Mouse (Mus musculus): ENCODE measurements around the gene Cbfb.
A peak's percentile ranks its signal among the peaks of the same experiment; 100 is the strongest.
"Not testable (repeated sequence)": the region's sequence is repeated elsewhere in the genome, so short reads cannot be mapped to it uniquely, and the experiment has no call there.

Gene Cbfb

DNA sequence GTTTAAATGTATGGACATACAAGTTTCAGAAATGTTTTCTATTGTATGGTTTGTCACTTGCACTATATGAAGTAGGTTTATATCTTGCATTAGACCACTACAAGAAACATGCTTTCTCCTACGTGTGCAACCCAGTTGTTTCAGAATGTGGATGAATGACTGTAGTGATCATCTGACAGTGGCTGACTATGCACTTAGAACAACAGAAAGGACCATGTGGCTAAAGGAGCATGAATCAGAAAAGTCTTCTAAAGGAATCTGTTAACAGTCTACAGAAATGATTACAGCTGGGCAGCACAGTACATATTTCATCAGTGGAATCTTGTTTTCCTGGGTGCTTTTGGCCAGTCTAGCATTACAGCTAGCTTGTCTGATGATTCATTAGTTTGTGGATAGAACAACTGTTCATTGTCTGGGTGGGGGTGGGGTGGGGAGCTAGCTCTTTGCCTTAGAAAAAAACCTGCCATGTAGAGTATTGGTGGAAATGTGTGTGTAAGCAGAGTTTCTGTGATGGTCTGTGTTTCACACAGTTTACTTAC lies 16.1 kb downstream of the Cbfb start:
- no peak for DNase-seq

DNA sequence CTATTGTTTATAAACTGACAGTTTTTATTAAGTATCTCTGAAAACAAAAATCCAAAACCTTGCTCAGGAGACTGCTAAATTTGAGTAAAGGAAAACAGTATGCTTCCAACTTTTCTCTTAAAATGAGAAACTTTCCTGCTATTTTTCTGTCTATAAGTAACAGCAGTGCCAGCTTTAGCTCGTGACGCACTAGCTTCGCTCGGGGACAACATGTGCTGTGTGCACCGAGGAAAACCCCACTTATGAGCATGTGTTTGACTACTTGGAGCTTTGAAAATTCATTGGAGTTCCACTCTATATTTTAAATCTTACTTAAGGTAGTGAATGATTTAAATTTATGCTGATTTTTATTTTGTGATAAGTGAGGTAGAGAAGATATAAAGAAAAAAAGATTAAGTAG lies 21.7 kb downstream of the Cbfb start:
- no peak for DNase-seq

DNA sequence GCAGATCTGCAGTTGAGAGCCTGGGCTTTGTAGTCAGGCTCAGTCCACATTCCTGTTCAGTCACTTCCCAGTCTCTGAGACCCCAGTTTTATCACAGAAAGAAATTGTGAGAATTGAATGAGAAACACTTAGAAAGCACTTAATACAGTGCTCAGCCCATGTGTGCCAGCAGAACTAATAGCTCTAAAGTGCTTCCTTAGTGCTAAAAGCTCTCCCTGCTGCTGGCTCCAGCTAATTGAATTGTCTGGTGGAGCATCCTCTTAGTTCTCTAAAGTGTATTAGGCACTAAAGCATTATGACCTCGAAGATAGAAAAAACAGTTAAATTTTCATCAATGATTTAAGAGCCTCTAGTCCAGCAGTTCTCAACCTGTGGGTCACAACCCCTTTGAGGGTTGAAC lies 35.3 kb downstream of the Cbfb start:
- no peak for DNase-seq

DNA sequence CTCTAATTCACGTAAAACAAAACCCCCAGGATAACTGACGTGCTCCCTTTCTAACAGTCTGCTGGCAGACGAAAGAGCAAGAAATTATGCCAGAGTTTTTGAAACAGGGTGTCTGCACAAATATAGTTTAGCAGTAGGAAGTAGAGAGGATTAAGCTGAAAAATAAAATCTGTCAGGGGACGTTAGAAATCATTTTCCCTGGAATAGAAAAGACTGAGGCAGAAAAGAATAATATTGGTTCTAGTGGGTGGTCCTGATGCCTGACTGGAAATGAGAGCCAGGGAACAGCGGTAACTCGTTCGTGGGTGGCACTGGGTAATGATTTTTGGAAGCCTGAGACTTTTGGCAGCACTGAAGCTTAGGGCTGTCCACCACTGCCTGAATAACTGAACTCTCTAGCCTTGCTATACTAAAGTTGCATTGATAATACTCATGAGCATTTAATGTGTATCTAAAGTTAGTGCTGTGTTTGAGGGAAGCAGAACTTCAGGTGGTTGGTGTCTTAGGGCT lies 36.3 kb downstream of the Cbfb start:
- no peak for DNase-seq

DNA sequence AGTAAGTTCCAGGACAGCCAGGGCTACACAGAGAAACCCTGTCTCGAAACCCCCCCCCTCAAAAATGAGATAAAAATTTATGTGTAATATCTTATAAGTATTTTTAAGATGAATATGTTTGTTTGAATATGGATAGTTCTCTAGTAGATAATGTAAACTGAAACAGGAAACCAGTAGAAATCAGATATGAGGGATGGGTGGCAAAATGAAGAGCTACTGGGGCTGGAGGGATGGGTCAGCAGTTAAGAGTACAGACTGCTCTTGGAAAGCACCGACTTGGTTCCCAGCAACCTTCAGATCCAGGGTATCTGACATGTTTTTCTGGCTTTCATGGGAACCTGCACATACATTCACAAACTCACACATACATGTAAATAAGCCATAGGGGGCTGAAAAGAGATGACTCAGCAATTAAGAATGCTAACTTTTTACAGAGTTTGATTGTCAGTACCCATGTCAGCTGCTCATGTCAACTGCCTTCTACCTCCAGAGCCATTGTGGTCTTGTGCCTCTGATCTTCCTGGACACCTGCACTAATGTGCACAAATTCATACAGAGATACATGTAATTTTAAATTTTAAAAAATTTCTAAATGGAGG lies 37.3 kb downstream of the Cbfb start:
- DNase-seq = no peak

DNA sequence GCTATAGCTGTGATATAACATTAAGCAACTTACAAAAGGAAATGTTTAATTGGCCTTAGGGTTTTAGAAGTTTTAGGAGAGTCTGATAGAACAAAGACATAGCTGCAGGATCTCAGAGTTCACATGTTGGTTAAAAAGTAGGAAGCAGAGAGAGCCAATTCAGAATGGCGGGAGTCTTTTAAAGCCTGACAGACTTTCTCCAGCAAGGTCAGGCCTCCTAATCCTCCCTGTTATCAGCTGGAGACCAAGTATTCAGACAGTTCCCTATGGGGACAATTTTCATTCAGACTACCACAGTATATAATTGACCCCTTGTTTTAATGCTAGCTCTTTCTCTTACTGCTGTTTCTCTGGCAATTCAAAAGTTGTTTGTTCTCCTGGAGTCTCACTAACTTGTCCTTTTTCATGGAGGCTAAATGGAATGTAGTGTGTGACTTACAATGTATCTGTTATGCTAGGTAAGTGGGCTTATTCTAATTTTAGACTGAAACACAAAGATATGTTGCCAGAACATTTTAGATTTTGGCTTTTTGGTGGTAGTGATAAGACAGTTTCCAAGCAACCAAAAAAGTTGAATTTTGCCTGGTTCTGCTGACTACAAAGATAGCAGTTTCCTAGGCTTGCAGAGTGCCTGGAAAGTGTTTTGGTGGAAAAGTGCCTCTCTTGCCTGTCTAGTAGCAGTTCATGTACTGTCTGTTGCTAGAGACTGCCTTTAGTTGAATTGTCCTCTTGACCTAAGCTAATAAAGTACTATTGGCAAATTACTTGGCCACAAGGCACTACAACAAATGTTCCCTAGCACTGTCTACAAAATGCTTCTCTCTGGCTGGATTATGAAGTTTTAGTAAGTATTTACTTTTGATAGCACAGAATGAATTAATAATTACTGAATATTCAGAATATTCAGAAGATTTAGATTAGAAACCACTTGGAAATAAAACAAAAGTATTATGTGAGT lies 39.0 kb downstream of the Cbfb start:
- no peak for DNase-seq

DNA sequence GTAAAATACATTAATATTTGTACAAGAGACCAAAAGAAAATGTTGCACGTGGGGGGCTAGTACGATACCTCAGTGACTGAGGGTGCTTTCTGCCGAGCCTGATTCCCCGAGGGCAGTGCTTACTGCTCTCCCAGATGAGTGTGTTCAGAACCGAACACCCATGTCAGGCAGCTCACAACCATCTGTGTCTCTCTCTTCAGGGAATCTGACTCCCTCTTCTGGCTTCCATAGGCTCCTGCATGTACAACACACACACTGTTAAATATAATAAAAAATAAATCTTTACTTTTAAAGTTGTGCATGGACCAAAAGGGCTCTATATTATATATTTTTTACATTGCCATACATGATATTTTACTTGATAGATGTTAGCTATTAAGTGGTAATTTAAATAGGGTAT lies 43.6 kb downstream of the Cbfb start:
- no peak for DNase-seq

DNA sequence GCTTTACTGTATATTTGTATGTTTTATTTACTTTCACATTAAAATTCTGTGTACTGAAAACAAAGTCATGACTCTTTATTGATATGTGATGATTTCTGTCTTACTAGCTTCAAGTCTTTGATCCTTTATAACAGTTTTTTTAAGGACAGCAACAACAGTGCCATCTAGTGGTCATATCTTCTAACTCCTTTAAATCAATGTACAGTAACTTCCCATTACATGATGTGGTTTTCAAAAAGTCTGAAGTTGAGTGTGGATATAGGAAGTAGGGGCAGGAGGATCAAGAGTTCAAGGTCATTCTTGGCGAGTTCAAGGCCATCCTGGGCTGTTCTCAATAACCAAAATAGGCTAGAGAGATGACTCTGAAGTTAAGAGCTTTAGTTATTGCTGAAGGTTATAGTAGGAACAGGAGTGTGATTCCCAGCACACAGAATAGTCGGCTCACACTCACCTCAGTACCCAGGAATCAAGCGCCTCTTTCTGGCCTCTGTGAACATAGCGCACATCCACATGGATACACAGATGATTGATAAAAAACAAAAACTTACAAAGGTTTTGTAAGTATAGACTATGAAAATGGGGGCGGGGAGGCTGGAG lies 47.5 kb downstream of the Cbfb start:
- no peak for DNase-seq

DNA sequence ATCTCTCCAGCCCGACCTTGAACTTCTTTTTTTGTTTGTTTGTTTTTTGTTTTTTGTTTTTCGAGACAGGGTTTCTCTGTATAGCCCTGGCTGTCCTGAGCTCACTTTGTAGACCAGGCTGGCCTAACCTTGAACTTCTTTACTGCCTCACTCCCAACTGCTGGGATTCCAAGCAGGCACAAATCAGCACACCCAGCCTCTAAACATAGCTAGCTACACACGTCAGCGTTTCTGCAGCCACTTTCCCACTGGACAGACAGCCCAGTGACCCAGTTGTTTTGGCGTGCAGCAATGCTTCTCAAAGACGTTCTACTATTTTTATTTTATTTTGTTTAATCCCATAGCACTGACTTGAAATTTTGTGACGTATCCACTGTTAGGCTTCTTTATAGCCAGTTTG lies 53.4 kb downstream of the Cbfb start:
- no peak for DNase-seq

DNA sequence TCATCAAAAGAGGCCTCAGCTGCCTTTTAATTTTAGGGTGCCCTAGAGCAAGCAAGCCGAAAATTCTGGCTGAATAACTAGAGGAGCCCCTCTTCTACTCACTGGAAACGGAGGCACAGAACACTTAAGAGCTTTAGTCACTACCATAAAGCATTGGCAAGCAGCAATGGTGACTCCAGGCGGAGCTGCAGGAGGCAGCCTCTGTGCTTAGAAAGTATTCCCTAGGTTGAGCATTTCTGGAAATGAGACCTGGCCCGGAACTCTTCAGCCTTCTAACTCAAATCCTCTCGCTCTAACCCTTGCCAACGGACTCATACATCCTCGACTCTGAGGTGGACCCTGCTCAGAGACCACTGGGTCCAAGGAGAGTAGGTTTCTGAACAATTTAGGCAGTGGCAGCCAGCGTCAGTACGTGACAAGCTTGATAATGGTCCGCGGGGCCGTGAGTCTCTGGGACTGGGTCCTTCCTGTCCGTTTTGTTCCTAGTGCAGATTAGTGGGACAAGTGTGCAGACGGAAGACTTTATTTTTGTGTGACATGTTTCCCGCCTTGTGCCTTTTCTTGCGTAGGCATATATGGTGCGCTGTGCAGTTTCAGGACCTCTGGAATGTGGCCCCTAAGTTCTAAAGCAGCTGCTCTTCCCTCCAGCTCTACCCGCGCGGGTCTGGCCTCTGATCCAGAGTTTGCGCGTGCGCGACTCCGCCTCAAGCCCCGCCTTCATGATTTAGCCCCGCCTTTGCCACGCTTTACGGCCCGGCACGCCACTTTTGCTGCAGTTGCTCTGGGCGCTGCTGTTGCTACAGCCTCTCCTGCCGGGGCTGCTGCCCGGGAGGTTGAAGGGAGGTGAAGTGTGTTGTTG lies 54.2 kb downstream of the Cbfb start, which contains the start of gene D230025D16Rik:
Gene D230025D16Rik, plus strand, starts transcription at position 733 of the 859 bp plus-strand sequence.
- peak; percentile 98 for DNase-seq

DNA sequence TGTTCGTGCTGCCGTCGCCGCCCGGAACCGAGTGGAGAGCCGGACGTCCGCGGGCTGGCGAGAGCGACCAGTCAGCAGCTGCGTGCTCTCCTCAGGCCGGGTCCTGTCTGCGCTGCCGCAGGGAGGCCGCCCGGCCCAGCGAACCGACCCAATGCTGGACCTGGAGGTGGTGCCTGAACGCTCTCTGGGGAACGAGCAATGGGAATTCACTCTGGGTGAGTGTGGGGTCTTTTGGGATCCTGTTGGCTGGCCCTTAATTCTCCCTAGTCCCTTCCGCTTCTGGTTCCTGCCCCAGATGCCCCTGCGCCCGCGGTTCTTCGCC lies 54.8 kb downstream of the Cbfb start:
- no peak for DNase-seq

DNA sequence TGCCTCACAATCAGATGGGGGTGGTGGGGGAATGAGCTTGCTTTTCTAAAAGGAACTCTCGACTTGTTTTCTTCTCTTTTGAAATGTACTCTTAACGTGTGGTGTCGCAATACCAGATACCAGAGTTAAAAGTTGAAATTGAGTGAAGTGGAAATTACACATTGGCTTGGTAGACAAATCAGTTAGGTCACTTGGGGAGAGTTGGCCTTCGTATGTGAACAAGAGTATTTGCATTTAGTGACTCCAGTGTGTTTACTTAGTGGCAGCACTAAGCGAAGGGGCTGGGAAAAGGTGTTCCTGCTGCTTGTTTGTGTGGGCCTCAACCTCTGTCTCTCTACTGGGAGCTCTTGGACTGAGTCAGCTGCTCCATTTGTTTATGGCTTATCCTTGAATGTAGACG lies 55.4 kb downstream of the Cbfb start:
- DNase-seq = no peak

DNA sequence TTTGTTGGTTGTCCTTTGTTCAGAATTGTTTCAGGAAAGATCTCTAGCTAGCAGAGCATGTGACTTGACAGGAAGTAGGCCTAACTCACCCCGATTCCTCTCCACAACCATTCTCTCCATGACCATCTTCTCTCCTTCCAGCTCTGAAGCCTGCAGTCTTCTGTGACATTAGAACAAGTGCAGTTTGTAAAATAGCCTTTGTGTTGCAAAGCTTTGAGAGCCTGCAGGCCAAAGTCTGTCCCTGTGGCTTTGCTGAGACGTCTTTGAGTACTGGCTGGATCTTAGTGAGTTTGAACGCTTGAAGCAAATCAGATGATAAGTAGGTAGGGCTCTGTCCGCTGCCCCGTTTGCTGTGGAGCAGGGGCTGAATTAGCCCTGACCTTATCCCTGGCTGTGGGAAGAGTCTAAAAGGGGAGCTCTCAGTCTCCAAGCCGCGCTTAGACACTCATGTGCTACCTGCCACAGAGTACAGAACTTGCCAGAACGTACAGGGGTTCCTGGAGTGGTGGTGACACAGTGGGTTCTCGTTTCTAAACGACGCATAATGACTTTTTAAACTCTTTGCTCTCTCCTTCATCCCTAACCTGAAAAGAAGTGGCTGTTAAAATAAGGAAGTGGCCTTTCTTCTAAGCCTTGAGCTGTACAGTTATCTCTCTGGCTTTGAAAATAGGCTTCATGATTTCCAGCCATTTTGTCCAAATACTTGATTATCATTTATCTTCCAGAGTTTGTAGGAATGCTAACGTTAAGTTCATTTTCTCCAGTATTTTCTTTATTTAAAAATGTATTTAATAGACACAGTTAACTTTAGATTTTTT lies 61.2 kb downstream of the Cbfb start:
- DNase-seq = no peak

DNA sequence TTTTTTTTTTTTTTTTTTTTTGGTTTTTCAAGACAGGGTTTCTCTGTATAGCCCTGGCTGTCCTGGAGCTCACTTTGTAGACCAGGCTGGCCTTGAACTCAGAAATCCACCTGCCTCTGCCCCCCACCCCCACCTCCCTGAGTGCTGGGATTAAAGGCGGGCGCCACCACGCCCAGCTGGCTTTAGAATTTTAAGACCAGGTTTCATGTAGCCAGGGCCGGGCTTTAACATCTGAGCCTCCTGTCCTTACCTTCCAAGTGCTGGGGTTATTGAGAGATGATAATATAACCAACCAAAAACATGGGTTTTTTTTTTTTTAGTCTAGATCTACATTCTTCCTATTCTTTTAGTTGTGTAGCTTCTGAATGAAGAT lies 61.8 kb downstream of the Cbfb start:
- not testable (repeated sequence) for DNase-seq

DNA sequence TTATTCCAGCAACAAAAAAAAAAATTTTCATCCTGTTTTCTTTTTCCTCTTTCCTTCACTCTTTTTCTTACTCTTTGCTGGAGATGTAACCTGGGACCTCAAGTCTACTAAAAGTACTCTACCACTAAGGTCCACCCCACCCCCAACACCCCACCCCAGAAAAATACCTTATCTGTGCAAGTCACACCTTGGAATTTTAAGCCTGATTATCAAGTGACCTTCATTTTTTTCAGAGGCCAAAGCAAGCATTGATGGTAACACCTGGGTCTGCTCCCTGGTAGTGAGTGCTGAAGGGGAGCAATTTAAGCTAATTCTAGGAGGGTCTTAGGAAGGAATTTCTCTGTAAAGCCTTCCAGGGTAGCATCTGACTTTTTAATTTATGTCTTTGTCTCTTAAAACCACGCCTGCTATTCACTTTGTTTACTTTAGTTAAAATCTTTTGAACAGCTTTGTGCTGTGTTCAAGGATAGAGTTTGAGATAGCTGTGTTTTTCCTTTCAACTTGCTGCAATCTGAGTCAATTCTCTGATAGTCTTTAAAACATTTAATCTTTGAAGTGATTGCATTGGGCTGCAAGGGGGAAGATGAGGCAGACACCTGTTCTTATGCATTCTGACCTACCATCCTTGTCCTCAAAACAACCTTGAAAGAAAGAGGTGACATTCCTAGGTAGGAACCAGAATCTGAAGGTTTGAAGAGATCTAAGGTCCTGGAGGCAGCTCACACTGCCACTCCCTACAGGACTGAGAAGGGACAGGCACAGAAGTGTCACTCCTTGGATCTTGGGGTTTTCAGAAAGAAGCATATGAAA lies 62.9 kb downstream of the Cbfb start:
- DNase-seq = no peak

DNA sequence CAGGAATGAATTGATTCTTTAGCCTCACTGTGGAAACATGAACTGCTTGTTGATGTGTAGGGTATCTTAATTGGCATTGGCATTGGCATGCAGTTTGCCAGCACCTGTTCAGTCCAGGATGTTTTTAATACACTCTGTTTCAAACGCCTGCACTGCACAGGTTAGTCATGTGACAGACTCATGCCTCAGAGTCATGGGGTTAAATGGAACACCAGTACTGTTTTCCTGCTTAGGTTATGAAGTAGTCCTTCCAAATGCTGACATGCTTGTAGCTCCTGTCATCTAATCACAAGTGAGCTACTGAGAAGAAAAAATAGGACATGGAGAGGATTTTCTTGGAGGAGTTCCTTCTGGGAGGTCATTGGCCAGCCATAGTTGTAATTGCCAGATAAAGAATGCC lies 64.7 kb downstream of the Cbfb start:
- no peak for DNase-seq

DNA sequence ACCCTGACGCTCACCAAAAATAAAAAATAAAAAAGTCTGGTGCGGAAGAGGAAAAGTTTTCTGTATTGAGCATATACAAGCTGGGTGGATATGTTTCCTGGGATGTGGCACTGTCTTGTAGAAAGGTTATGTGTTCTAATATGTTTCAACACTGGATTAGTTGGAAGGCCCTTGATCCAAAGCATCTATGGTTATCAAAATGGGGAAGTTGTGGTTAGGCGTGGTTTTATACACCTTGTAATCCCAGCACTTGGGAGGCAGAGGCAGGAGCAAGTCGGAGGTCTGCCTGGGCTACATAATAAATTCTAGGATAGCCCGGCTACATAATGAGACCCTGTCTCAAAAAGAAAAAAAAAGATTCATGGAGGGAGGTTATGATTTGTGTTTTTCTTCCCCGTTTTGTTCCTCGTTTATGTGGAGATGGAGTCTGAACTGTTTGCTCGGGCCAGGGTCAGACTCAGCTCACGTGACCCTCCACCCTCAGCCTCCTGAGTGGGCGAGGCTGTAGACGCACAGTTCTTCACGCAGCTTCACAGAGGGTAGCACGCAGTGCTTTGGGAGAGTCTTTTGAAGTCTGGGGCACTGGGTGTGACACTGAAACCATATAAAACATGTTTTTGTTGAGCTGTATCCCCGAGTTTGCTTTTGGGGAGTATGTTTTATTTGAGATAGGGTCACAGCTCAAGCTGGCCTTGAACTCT lies 67.1 kb downstream of the Cbfb start:
- DNase-seq = no peak

DNA sequence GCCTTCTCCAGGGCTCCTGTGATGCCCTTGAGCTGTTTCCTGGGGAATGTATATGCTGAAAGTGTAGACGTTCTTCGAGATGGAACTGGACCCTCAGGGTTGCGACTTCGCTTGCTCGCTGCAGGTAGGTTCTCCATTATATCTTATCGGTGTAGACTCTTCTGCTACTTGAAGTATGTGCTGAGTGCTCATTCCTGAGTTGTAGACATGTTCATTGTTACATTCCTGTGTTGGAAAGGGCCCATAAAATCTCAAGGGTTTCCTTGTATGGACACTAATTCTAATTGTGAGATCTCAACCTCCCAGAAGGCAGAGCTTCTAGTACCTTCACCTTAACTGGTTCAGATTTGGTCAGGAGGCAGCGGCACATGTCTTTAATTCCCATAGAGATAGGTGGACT lies 70.5 kb downstream of the Cbfb start:
- no peak for DNase-seq

DNA sequence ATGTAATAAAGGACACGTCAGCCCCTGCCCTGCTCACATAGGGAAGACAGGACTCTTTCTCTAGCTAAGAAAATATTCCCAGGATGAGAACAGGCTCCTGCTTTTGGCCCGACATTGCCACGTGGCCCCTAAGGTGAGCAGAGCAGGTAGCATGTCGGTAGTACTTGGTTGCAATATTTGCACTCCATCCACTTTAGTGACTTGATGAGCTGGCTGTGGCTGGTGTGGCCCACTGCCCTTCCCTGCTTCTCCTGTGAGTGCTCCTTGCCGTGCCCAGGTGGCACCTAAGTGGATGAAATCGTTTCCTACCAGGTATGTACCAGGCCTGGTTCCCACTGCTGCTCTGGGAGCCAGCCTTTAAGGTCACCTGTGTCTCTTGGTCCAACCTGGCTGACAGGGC lies 81.5 kb downstream of the Cbfb start:
- DNase-seq = no peak
